Mouse (Mus musculus) thymus, postnatal 10 days (tissue): ENCODE results near the gene Gm40193.

Source experiments
- DNase-seq, 2 experiments: peaks; one replicate each; pipeline ENCODE4 v3.0.0; 2021; ENCODE audit warnings: low spot score in 2 of 2

Gene Gm40193

DNA sequence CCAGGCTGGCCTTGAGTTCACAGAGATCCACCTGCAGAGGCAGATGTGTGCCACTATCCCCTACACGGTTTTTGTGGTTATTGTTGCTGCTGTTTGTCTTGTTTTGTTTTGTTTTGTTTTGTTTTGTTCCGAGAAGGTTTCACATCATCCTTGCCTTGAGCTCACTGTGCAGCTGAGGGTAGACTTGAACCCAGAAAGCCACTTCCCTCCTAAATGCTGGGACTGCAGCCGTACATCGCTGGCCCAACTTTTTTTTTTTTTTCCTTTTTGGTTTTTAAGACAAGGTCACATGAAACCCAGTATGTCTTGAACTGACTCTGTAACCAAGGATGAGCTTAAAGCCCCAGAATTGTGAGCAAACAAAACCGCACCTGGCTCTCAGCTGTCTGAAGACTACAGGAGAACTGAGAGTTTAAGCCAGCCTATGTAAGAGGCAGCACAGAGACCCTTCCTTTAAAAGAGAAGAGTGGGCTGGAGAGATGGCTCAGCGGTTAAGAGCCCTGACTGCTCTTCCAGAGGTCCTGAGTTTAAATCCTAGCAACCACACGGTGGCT lies 25.7 kb downstream of the Gm40193 start:
- peak; percentile 37 to 56 for DNase-seq

DNA sequence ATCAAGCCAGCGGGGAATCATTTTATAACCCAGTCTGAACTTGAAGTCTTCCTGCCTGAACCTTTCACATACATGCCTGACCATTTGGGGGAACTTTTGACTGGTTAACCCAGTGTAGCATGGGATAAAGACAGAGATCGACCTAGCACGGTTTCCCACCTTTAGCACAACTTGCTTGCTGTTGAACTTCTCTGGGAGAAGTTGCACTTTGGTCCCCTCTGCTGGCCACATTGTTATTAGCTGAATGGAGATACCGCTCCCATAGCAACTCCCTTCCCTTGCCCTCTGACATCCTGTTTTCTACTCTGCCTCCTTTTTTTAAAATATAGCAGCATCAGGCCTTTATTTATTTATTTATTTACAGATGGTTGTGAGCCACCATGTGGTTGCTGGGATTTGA lies 26.4 kb downstream of the Gm40193 start:
- peak; percentile 79 to 85 for DNase-seq

DNA sequence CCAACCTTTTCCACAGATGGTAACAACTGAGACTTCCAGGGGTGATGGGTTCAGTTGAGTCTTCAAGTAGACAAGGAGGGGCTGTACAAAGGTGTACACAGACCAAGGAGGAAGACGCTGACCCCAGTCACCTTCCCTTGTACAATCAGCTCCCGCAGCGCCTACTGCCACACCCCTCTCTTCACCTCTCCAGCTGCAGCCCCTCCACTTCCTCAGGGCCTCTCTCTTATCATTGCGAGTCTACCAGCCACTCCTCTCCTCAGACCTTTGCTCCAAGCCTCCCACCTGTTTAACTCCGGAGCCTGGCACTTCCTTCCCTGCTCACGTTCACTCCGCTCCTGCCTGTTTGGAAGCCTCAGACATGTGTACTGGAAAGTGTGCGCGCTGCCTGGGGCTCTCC lies 27.8 kb downstream of the Gm40193 start, which contains the start of gene Tm4sf5:
Gene Tm4sf5, plus strand, starts transcription at position 275 of the 400 bp plus-strand sequence.
- no peak for DNase-seq

DNA sequence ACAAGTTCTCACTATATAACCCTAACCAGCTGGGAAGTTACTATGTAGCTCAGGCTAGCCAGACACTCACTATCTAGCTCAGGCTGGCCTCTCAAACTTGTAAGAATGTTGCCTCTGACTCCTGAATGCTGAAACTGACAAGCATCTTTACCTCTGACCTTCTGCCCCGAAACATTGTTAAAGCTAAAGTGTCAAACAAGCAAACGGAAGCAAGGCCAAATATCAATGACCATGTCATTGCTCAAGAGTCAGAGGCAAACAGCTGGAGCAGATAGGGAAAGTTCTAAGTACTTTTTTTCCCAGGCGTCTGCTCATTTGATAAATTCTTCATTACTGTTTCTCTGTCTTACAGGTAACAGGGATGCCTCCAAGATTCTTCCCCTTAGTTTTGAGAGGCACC lies 30.7 kb downstream of the Gm40193 start:
- DNase-seq, result no peak

DNA sequence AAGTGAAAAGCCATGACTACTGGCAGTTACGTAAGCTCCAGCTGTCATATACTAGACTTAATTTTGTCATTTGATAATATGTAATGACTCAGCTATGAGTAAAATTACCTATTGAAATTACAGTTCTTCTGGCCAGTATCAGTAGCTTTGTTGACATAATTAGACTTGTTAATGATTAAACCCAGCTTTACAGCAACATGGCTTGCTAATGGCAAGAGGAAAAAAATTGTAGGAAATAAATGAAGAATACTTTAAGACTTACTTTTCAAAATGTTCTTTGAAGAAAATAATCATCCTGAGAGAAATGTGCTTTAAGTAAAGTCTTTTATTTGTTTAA lies 32.3 kb downstream of the Gm40193 start:
- no peak for DNase-seq

DNA sequence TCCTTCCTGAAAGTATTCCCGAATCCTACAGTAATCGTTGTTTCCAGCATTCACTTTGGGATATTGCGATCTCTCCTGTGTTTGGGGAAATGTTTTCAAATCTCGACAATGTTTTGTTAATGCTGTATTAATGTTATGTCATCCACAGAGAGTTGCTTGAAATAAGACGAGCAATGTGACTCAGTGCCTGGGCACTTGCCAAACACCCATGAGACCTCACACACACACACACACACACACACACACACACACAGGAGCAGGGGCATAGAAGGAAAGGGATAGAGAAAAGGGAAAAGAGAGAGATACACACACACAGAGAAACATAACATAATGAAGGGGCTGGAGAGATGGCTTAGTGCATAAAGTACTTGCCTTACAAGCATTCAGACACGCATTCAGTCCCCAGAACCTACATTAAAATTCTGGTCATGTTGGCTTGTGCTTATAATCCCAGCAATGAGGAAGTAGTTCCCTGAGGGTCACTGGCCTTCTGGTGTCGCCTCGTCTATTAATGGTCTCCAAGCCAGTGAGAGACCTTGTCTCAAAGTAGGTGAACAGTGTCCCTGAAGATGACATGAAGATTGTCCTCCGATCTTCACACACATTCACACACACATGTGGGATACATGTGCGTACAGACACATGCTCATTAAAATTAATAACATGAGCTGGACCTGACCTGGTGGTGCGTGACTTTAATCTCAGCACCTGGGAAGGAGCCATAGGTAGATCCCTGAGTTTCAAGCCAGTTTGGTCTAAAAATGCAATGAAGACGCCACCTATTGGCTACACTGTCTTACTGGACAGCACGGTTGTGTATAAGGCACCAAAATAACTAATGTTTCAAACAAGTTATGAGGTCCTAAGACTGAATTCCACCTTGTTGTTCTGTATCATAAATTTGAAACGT lies 32.9 kb downstream of the Gm40193 start:
- DNase-seq, result no peak

DNA sequence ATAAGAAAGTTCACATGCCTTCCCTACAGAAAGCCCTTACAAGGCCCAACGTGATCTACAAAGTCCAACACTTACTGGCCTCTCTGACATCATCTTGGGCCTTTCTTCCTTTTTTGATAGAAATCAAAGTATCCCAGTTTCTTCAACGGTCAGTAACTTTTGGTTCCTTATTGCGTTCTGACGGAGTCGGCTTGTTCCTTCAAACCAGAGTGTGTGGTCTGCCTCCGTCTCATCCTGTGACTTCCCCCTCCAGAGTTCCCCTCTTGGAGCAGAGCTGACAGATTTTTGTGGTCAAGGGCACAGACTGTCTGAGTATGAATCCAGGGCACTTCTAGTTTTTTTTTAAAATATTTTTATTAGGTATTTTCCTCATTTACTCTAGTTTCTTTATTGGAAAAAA lies 43.1 kb downstream of the Gm40193 start:
- no peak for DNase-seq

DNA sequence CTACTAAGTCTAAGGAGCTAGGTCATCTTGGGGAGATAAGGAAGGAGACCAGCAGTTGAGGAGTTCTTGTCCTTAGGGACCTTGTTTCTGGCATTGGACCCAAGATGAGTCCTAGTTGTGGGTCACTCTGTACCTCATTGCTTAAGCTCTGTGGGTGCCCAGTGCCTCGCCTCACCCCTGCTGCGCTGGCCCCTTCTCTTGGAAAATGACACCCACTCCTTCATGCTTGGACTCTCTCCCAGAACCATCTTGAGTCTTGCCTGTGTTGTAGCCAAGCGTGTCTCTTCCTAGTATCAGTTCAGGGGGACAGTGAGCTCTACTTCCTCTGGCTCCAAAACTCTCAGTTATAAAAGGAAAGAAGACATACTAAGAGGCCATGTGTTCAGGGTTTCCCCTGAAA lies 43.6 kb downstream of the Gm40193 start:
- DNase-seq, result no peak

DNA sequence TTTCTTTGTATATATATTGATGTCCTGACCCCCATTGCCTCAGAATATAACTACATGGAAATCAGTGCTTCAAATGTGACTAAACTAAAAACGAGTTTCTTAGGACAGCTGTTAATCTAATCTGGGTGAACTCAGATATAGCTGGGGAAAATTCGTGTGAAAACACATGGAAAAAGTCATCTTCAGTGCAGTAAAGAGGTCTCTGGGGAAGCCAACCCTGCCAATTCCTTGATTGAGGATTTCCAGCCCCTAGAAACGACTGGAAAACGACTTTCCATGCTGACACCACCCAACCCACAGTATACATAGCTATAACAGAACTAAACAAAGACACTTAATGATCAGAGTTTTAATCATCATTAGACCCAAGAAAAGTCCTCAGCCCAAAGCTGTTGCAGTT lies 44.9 kb downstream of the Gm40193 start:
- DNase-seq, result no peak

DNA sequence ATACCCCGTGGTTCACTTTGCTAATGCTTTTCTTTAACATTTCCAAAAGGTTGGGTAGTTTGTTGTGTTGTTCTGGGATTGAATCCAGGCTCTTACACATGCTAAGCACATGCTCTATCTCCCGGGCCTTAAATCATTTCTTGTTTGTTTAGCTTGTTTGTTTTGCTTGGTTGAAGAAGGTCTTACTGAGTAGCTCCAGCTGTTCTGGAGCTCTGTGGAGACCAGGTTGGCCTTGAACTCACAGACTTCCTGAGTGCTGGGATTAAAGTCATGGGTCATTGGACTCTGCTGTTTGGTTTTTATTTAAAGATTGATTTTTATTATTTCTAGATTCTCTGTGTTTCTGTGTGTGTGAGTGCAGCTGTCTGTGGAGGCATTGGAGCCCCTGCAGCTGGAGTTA lies 47.2 kb downstream of the Gm40193 start:
- DNase-seq, result no peak
